ENCODE assay signal across 8 mouse cellular contexts in genomic region chr3:97087326-97087725, GRCm38 (mm10).
DNase-seq lines count a peak whose midpoint lies in the region; ATAC-seq and TF ChIP-seq lines count a peak whose summit lies in the region.

No protein-coding gene starts in this region.

- 72% methylated on average over 4 of the region's 4 CpGs for WGBS in stomach, postnatal 0 days

- peak; percentile 47 for TF ChIP-seq CTCF in gastrocnemius, adult 2 months (IDR thresholded peaks at IDR 0.05)
- TF ChIP-seq CTCF in stomach, postnatal 0 days (IDR thresholded peaks at IDR 0.05; ENCODE audit: low read depth) = peak; percentile 63

- DNase-seq in gastrocnemius, adult 2 months = no peak
- no peak for DNase-seq in gastrocnemius, postnatal 36 days
- DNase-seq in testis, postnatal 10 days (ENCODE audit: low spot score) = peak; percentile 63
- DNase-seq in testis, postnatal 14 days (ENCODE audit: low spot score) = no peak
- peak; percentile 53 to 72 for DNase-seq in kidney, postnatal 25 days
- no peak for DNase-seq in stomach, postnatal 0 days (ENCODE audit: low spot score)
- no peak for DNase-seq in frontal cortex, postnatal 25 days (ENCODE audit: low spot score in 2 of 2)
- DNase-seq in left cerebral cortex, adult 9 months (ENCODE audit: low spot score in 2 of 2) = no peak

- no peaks in the 10 kb centered on the region for H3K4me1 ChIP-seq in stomach, postnatal 0 days (replicated peaks; ENCODE audit: control insufficient read depth, insufficient read depth)

- H3K27ac ChIP-seq in gastrocnemius, adult 2 months = no peak overlapping the region
- H3K27ac ChIP-seq in stomach, postnatal 0 days (replicated peaks) = no peak overlapping the region

- H3K4me3 ChIP-seq in gastrocnemius, adult 2 months = no peak overlapping the region
- H3K4me3 ChIP-seq in stomach, postnatal 0 days (ENCODE audit: low read depth, low read length) = no peak overlapping the region

- ATAC-seq in stomach, postnatal 0 days (ENCODE audit: low FRiP score, low TSS enrichment) = no peak

- no peak overlapping the region for H3K9ac ChIP-seq in stomach, postnatal 0 days (ENCODE audit: low read length)

- intact Hi-C loops in gastrocnemius, adult 2 months (cut with DNase I) = no loop called here
- intact Hi-C loops in gastrocnemius, postnatal 36 days (cut with DNase I) = no loop called here

- H3K9me3 ChIP-seq in stomach, postnatal 0 days (ENCODE audit: control insufficient read depth, low read length) = no peaks in the 10 kb centered on the region

- H3K27me3 ChIP-seq in stomach, postnatal 0 days (ENCODE audit: control insufficient read depth, insufficient read depth, low read length) = no peaks in the 10 kb centered on the region

- no peak for TF ChIP-seq EP300 in stomach, postnatal 0 days (optimal IDR thresholded peaks at IDR 0.05)

- H3K4me2 ChIP-seq in stomach, postnatal 0 days (replicated peaks; ENCODE audit: low read depth) = no peak overlapping the region

- no peaks in the 10 kb centered on the region for H3K36me3 ChIP-seq in stomach, postnatal 0 days (ENCODE audit: control insufficient read depth, insufficient read depth, low read length)

Comparison
In these comparisons a context has a peak if more than half of its experiments do, and no peak if none do; other contexts are left out.
1. DNase-seq: peak in testis, postnatal 10 days (single experiment) and kidney, postnatal 25 days (2 of 2); none in gastrocnemius, adult 2 months (single experiment), gastrocnemius, postnatal 36 days (0 of 2), testis, postnatal 14 days (single experiment), stomach, postnatal 0 days (single experiment), frontal cortex, postnatal 25 days (0 of 2) and left cerebral cortex, adult 9 months (0 of 2).